ENCODE assay signal across 15 mouse cellular contexts in the genomic region with DNA sequence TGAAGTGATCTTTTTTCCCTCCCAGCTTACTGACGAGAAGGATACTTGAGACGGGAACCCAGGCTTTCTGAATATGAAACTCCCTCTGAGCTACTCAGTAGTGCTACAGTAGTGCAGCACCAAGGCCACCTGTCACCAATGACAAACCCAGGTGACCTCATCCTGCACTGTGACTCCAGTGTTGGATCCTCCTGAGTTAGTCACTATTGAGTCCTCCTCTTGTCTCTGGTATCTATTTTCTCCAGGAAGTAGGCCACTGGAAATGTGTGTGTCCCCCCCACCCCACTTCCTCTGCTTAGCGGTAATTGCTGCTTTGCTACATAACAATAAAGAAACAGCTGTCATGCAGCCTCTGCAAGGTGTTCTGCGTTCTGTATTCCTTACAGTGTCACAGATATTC. TPM values are rescaled to one million over a fixed set of nuclear protein-coding genes. Genes with fewer than 3 reads are reported as not detected.
DNase-seq lines count a peak whose midpoint lies in the region; ATAC-seq lines count a peak whose summit lies in the region.
"Had no signal": no experiment of that assay in that cellular context is flagged by ENCODE, and none has a peak within 500 bp of the region (broad histone marks: within the 10 kb centered on the region; RNA-seq: fewer than 3 reads in every experiment).

No protein-coding gene starts in this region.

- no peaks in the 10 kb centered on the region for H3K36me3 ChIP-seq in midbrain, embryonic 11.5 days (ENCODE audit: control insufficient read depth, insufficient read depth, low read length)
- no peaks in the 10 kb centered on the region for H3K36me3 ChIP-seq in midbrain, embryonic 16.5 days (ENCODE audit: control insufficient read depth, insufficient read depth, low read length)
- H3K36me3 ChIP-seq: heart, embryonic 12.5 days; hindbrain, embryonic 10.5 days; midbrain, embryonic 15.5 days had no signal

- no peaks in the 10 kb centered on the region for H3K4me1 ChIP-seq in midbrain, embryonic 11.5 days (ENCODE audit: control insufficient read depth, insufficient read depth, low read length)
- peaks cover 4% of the 10 kb centered on the region; the same call in 1 of the 2 replicates for H3K4me1 ChIP-seq in midbrain, embryonic 16.5 days (ENCODE audit: control insufficient read depth, insufficient read depth, low read length)
- H3K4me1 ChIP-seq: hindbrain, embryonic 10.5 days; midbrain, embryonic 15.5 days had no signal

- no peaks in the 10 kb centered on the region for H3K27me3 ChIP-seq in midbrain, embryonic 11.5 days (ENCODE audit: control insufficient read depth, insufficient read depth, low read length)
- no peaks in the 10 kb centered on the region for H3K27me3 ChIP-seq in midbrain, embryonic 16.5 days (ENCODE audit: control insufficient read depth, insufficient read depth, low read depth, low read length)
- H3K27me3 ChIP-seq: midbrain, embryonic 15.5 days; Patski had no signal

- 84% methylated on average over 4 of the region's 4 CpGs for WGBS in midbrain, embryonic 11.5 days
- WGBS in midbrain, embryonic 16.5 days = 89% methylated on average over 4 of the region's 4 CpGs

- peak; percentile 71 to 80 for DNase-seq in adrenal gland, adult (ENCODE audit: inconsistent age in 2 of 2, low spot score in 1 of 2)
- no peak for DNase-seq in adrenal gland, adult 18-20 months (ENCODE audit: low spot score in 2 of 2)
- peak; percentile 8 for DNase-seq in midbrain, embryonic 11.5 days (ENCODE audit: low spot score, missing footprints)
- peak; percentile 46 for DNase-seq in thymus, postnatal 4 days
- no peak for DNase-seq in layer of hippocampus, postnatal 36 days
- DNase-seq in left cerebral cortex, adult 18-20 months (ENCODE audit: low spot score in 2 of 2) = no peak
- DNase-seq: cerebellum, adult 9-11 months; gastrocnemius, postnatal 36 days; layer of hippocampus, adult 9-11 months had no signal

- no peaks in the 10 kb centered on the region for H3K9me3 ChIP-seq in midbrain, embryonic 11.5 days (ENCODE audit: control insufficient read depth, low read length)
- H3K9me3 ChIP-seq in midbrain, embryonic 16.5 days (replicated peaks; ENCODE audit: control insufficient read depth, low read length, poor library complexity, severe bottlenecking) = no peaks in the 10 kb centered on the region
- H3K9me3 ChIP-seq: heart, embryonic 12.5 days; hindbrain, embryonic 10.5 days; midbrain, embryonic 15.5 days had no signal

- no peak overlapping the region for H3K9ac ChIP-seq in midbrain, embryonic 11.5 days (ENCODE audit: low read length)
- no peak overlapping the region for H3K9ac ChIP-seq in midbrain, embryonic 16.5 days (ENCODE audit: low read depth, low read length)
- H3K9ac ChIP-seq: heart, embryonic 12.5 days; midbrain, embryonic 15.5 days had no signal

- no peak overlapping the region for H3K4me2 ChIP-seq in midbrain, embryonic 11.5 days
- no peak overlapping the region for H3K4me2 ChIP-seq in midbrain, embryonic 16.5 days (ENCODE audit: low read length)
- H3K4me2 ChIP-seq: heart, embryonic 12.5 days; midbrain, embryonic 15.5 days had no signal

- no peak for ATAC-seq in midbrain, embryonic 11.5 days (ENCODE audit: low FRiP score)
- no peak for ATAC-seq in midbrain, embryonic 16.5 days
- peak; percentile 49; the same call in 1 of the 2 replicates for ATAC-seq in megakaryocyte, adult 5-6 weeks (ENCODE audit: poor library complexity, severe bottlenecking)
- ATAC-seq: midbrain, embryonic 15.5 days; Patski had no signal

- no peak overlapping the region for H3K4me3 ChIP-seq in midbrain, embryonic 11.5 days (ENCODE audit: low read depth, low read length)
- no peak overlapping the region for H3K4me3 ChIP-seq in midbrain, embryonic 16.5 days (ENCODE audit: low read depth, low read length)
- H3K4me3 ChIP-seq: heart, embryonic 12.5 days; hindbrain, embryonic 10.5 days; midbrain, embryonic 15.5 days had no signal

- no peak overlapping the region for H3K27ac ChIP-seq in midbrain, embryonic 11.5 days (ENCODE audit: low read depth, low read length)
- H3K27ac ChIP-seq in midbrain, embryonic 16.5 days (ENCODE audit: low read length) = no peak overlapping the region
- H3K27ac ChIP-seq: hindbrain, embryonic 10.5 days; midbrain, embryonic 15.5 days had no signal

RNA-seq across cellular contexts. Expression of gene Zfp326, which starts 27.1 kb away (rescaled TPM):
- 10 to 100 TPM; 26.3 to 26.4 TPM for total RNA-seq in adrenal gland, adult 18-20 months (2021)
- polyA plus RNA-seq in midbrain, embryonic 11.5 days (2014; fragmentation: Nextera tagmentation; extraction: Ambion mirVana) = 43.3 and 50.6 TPM in 2 replicates
- 40.6 and 51.2 TPM in 2 replicates for polyA plus RNA-seq in midbrain, embryonic 16.5 days (2015; fragmentation: Nextera tagmentation; extraction: Ambion mirVana)
- total RNA-seq in megakaryocyte, adult 5-6 weeks (2015) = 21.2 and 32.9 TPM in 2 replicates
- 21.3 and 27.6 TPM in 2 replicates for total RNA-seq in megakaryocyte, adult 5-6 weeks (2017)
- total RNA-seq in layer of hippocampus, postnatal 36 days (2021) = 10 to 100 TPM; 38.8 to 41.3 TPM
- 10 to 100 TPM; 30.2 to 36.5 TPM for total RNA-seq in left cerebral cortex, adult 18-20 months (2021)

Comparison
In these comparisons a context has a peak if more than half of its experiments do, and no peak if none do; other contexts are left out.
1. DNase-seq: peak in adrenal gland, adult (2 of 2), midbrain, embryonic 11.5 days (single experiment) and thymus, postnatal 4 days (single experiment); none in adrenal gland, adult 18-20 months (0 of 2), layer of hippocampus, postnatal 36 days (0 of 2) and left cerebral cortex, adult 18-20 months (0 of 2).